Mouse (Mus musculus) adrenal gland, postnatal 10 days (tissue): ENCODE measurements around the gene Adprh. TPM values are rescaled to one million over a fixed set of nuclear protein-coding genes. Genes with fewer than 3 reads are reported as not detected.

Experiments used
- DNase-seq: peaks from one replicate; pipeline ENCODE4 v3.0.0; 2021; ENCODE audit warnings: mixed read lengths
- total RNA-seq, 2 experiments: library from RNA; stranded (reverse); gene quantifications; 2 replicates each; pipeline ENCODE4 v1.2.3; 2021

The Adprh gene
- total RNA-seq, 2 experiments from 2014 or later, result 37.0 to 40.0 TPM

DNA sequence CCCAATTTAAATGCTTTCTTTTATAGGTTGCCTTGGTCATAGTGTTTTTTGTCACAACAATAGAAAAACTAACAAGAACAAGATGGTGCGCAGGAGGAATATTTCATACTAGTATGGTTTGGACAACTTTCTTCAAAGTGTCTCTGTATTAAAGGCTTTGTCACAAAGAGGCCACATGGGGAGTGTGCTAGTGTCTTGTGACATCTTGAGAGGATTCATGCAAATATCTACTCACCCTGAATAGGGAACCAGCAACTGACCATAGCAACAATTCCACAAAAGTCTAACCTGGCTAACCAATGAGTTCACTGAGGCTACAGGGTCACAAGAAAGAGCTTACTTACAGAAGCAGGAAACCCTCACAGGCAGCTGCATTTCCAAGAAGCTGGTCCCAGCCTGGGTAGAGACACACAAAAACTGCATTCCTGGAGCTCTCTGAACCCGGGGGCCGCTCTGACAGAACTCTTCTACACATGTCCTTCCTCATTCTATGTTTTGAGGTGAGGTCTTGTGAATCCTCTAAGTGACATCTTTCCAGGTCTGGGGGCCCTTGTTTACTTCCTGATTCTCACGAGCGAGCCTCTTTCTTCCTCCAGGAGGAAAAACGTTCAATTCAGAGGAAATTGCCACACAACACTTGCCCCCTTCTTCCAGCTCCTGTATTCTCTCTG is 57.3 kb downstream of the Adprh start:
- no peak for DNase-seq

DNA sequence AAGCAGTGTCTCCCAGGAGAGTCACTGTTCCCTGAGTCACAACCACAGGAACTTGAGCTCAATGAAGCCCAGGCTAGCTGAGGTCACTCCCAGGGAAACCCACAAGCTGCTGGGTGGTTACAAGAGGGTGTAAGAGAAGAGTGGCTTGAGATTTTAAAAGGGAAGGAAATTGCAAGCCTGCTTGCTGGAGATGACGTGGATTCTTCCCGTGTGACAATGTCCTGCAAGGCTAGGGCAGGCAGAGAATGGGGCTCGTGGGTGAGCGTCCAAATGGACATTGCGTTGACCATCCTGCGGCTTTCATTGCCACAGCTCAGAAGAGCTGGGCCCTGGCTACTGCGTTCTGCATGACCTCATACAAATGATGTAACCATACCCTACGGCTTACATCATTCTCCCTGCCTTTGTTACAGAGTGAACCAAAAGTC is 58.3 kb downstream of the Adprh start:
- DNase-seq, result no peak

Other genes with a start within 250 kb of the Adprh start
- gene Nr1i2, start 157.9 kb downstream of the Adprh start, total RNA-seq, result 10 to 100 TPM in 1 of 2 experiments, 1 to 10 TPM in 1; 2.6 to 14.2 TPM
- under 1 TPM; 0.42 to 0.51 TPM for gene Maats1, start 110.6 kb downstream of the Adprh start, total RNA-seq
- gene Cox17, start 105.7 kb downstream of the Adprh start, total RNA-seq, result 100 to 1,000 TPM; 385 to 411 TPM
- not detected for gene Gm21987, start 105.7 kb downstream of the Adprh start, total RNA-seq
- gene Popdc2, start 90.5 kb downstream of the Adprh start, total RNA-seq, result 1 to 10 TPM; 4.6 to 8.5 TPM
- gene Pla1a, start 19.6 kb downstream of the Adprh start, total RNA-seq, result 10 to 100 TPM; 19.9 to 29.6 TPM
- under 1 TPM; 0.73 to 0.96 TPM for gene Cd80, start 2.9 kb upstream of the Adprh start, total RNA-seq
- gene Timmdc1, start 70.0 kb upstream of the Adprh start, total RNA-seq, result 10 to 100 TPM; 43.5 to 52.7 TPM
- 10 to 100 TPM; 20.4 to 25.6 TPM for gene Poglut1, start 97.6 kb upstream of the Adprh start, total RNA-seq
- gene Tmem39a, start 106.0 kb upstream of the Adprh start, total RNA-seq, result 10 to 100 TPM; 57.2 to 60.1 TPM